Comparison of ENCODE assay signal across 7 mouse cellular contexts in the genomic region with DNA sequence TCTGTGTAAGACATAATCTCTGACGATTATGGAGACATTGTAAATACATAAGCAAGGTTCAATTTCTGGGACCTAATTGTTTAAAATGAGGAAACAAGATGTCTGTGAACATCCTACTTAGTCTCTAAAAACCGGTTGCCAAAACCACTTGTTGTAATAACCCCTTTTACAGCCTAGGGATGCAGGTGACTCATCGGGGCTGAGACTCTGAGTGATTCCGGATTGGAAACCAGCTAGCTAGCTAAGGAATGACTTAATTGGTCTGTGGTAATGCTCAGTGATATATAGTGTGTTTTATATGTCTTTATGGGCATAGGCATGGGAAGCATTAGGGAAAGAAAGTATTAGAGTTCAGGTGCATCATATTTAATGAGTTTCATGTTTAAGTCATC. TPM values are rescaled to one million over a fixed set of nuclear protein-coding genes. Genes with fewer than 3 reads are reported as not detected.
DNase-seq lines count a peak whose midpoint lies in the region; ATAC-seq lines count a peak whose summit lies in the region.

No protein-coding gene starts in this region.

- peaks cover 8% of the 10 kb centered on the region; the same call in 1 of the 2 replicates for H3K36me3 ChIP-seq in embryonic facial prominence, embryonic 14.5 days (ENCODE audit: control insufficient read depth, insufficient read depth, low read length)
- H3K36me3 ChIP-seq in intestine, embryonic 14.5 days (ENCODE audit: control insufficient read depth, insufficient read depth, low read length), result peaks cover 5% of the 10 kb centered on the region
- H3K36me3 ChIP-seq in midbrain, embryonic 14.5 days (ENCODE audit: control insufficient read depth, insufficient read depth, low read length), result peaks cover 5% of the 10 kb centered on the region; the same call in 1 of the 2 replicates

- peak overlapping the region; percentile 95 for H3K9ac ChIP-seq in embryonic facial prominence, embryonic 14.5 days (ENCODE audit: low read depth, low read length)
- H3K9ac ChIP-seq in intestine, embryonic 14.5 days (ENCODE audit: low read length), result peak overlapping the region; percentile 93
- peak overlapping the region; percentile 7; the same call in 1 of the 2 replicates for H3K9ac ChIP-seq in midbrain, embryonic 14.5 days (replicated peaks; ENCODE audit: low read length)

- intact Hi-C loops in left cerebral cortex, postnatal 36 days (cut with DNase I), result no loop called here

- WGBS in embryonic facial prominence, embryonic 14.5 days, result 25% methylated on average over 4 of the region's 4 CpGs
- WGBS in intestine, embryonic 14.5 days, result 27% methylated on average over 4 of the region's 4 CpGs
- WGBS in midbrain, embryonic 14.5 days, result 57% methylated on average over 4 of the region's 4 CpGs

- peak overlapping the region; percentile 96 for H3K4me3 ChIP-seq in embryonic facial prominence, embryonic 14.5 days (ENCODE audit: low read depth, low read length)
- peak overlapping the region; percentile 95 for H3K4me3 ChIP-seq in intestine, embryonic 14.5 days (ENCODE audit: low read depth, low read length)
- peak overlapping the region; percentile 97 for H3K4me3 ChIP-seq in midbrain, embryonic 14.5 days (replicated peaks; ENCODE audit: low read depth, low read length)

- H3K27me3 ChIP-seq in embryonic facial prominence, embryonic 14.5 days (replicated peaks; ENCODE audit: control insufficient read depth, insufficient read depth, low read length), result no peaks in the 10 kb centered on the region
- H3K27me3 ChIP-seq in intestine, embryonic 14.5 days (replicated peaks; ENCODE audit: control insufficient read depth, insufficient read depth, low read length), result no peaks in the 10 kb centered on the region
- H3K27me3 ChIP-seq in midbrain, embryonic 14.5 days (ENCODE audit: control insufficient read depth, insufficient read depth, low read length), result no peaks in the 10 kb centered on the region

- no peaks in the 10 kb centered on the region for H3K9me3 ChIP-seq in embryonic facial prominence, embryonic 14.5 days (ENCODE audit: control insufficient read depth, low read length)
- no peaks in the 10 kb centered on the region for H3K9me3 ChIP-seq in intestine, embryonic 14.5 days (ENCODE audit: control insufficient read depth, low read length)
- H3K9me3 ChIP-seq in midbrain, embryonic 14.5 days (ENCODE audit: control insufficient read depth, low read length), result no peaks in the 10 kb centered on the region

- H3K27ac ChIP-seq in embryonic facial prominence, embryonic 14.5 days (replicated peaks; ENCODE audit: low read depth, low read length), result no peak overlapping the region
- no peak overlapping the region for H3K27ac ChIP-seq in intestine, embryonic 14.5 days (ENCODE audit: low read depth)
- no peak overlapping the region for H3K27ac ChIP-seq in midbrain, embryonic 14.5 days (replicated peaks; ENCODE audit: low read depth, low read length)

- peak; percentile 25 for ATAC-seq in CD4-positive, CD25-positive, alpha-beta regulatory T cell, adult 4 months
- no peak for ATAC-seq in embryonic facial prominence, embryonic 14.5 days (ENCODE audit: low read depth)
- no peak for ATAC-seq in intestine, embryonic 14.5 days (replicated peaks; ENCODE audit: low FRiP score, low TSS enrichment, low read depth)
- no peak for ATAC-seq in midbrain, embryonic 14.5 days (ENCODE audit: low FRiP score, low TSS enrichment)

- peak; percentile 86 for DNase-seq in 3T3-L1 (ENCODE audit: low read depth, low spot score)
- peak; percentile 48 for DNase-seq in embryonic facial prominence, embryonic 14.5 days (ENCODE audit: low spot score)
- no peak for DNase-seq in intestine, embryonic 14.5 days (ENCODE audit: low spot score)
- peak; percentile 5 for DNase-seq in midbrain, embryonic 14.5 days
- DNase-seq in testis, postnatal 14 days (ENCODE audit: low spot score), result no peak
- no peak for DNase-seq in left cerebral cortex, postnatal 36 days (ENCODE audit: low spot score in 2 of 2)

- peak overlapping the region; percentile 55 for H3K4me2 ChIP-seq in embryonic facial prominence, embryonic 14.5 days (ENCODE audit: low read depth, low read length)
- H3K4me2 ChIP-seq in intestine, embryonic 14.5 days (ENCODE audit: low read length), result peak overlapping the region; percentile 70
- H3K4me2 ChIP-seq in midbrain, embryonic 14.5 days (ENCODE audit: low read length), result peak overlapping the region; percentile 65

- H3K4me1 ChIP-seq in embryonic facial prominence, embryonic 14.5 days (ENCODE audit: control insufficient read depth, insufficient read depth, low read length), result peaks cover 18% of the 10 kb centered on the region
- peaks cover 12% of the 10 kb centered on the region for H3K4me1 ChIP-seq in intestine, embryonic 14.5 days (replicated peaks; ENCODE audit: control insufficient read depth, insufficient read depth, low read length)
- peaks cover 19% of the 10 kb centered on the region for H3K4me1 ChIP-seq in midbrain, embryonic 14.5 days (ENCODE audit: control insufficient read depth, insufficient read depth, low read length)

RNA-seq across cellular contexts. Expression of gene Prpf39, which starts 1.4 kb away (rescaled TPM):
- polyA plus RNA-seq in CD4-positive, CD25-positive, alpha-beta regulatory T cell, adult 4 months (2017; shearing (Covaris generic)), result 100 to 1,000 TPM in 1 of 2 experiments, 10 to 100 TPM in 1; 99.3 to 103 TPM
- 47.3 and 50.6 TPM in 2 replicates for polyA plus RNA-seq in embryonic facial prominence, embryonic 14.5 days (2014; fragmentation: Nextera tagmentation; extraction: Ambion mirVana)
- 56.4 and 58.7 TPM in 2 replicates for polyA plus RNA-seq in intestine, embryonic 14.5 days (2014; fragmentation: Nextera tagmentation; extraction: Ambion mirVana)
- polyA plus RNA-seq in midbrain, embryonic 14.5 days (2014; fragmentation: Nextera tagmentation; extraction: Ambion mirVana), result 57.4 and 61.2 TPM in 2 replicates
- total RNA-seq in left cerebral cortex, postnatal 36 days (2021), result 10 to 100 TPM; 27.0 to 48.3 TPM

RNA-seq across cellular contexts. Expression of gene Fkbp3, which starts 36.3 kb away (rescaled TPM):
- 100 to 1,000 TPM; 267 to 332 TPM for polyA plus RNA-seq in CD4-positive, CD25-positive, alpha-beta regulatory T cell, adult 4 months (2017; shearing (Covaris generic))
- 389 and 391 TPM in 2 replicates for polyA plus RNA-seq in embryonic facial prominence, embryonic 14.5 days (2014; fragmentation: Nextera tagmentation; extraction: Ambion mirVana)
- polyA plus RNA-seq in intestine, embryonic 14.5 days (2014; fragmentation: Nextera tagmentation; extraction: Ambion mirVana), result 390 and 402 TPM in 2 replicates
- 396 and 403 TPM in 2 replicates for polyA plus RNA-seq in midbrain, embryonic 14.5 days (2014; fragmentation: Nextera tagmentation; extraction: Ambion mirVana)
- total RNA-seq in left cerebral cortex, postnatal 36 days (2021), result 100 to 1,000 TPM; 149 to 162 TPM

RNA-seq across cellular contexts. Expression of gene Fancm, which starts 37.9 kb away (rescaled TPM):
- 1 to 10 TPM; 3.6 to 6.6 TPM for polyA plus RNA-seq in CD4-positive, CD25-positive, alpha-beta regulatory T cell, adult 4 months (2017; shearing (Covaris generic))
- 7.4 and 10.0 TPM in 2 replicates for polyA plus RNA-seq in embryonic facial prominence, embryonic 14.5 days (2014; fragmentation: Nextera tagmentation; extraction: Ambion mirVana)
- polyA plus RNA-seq in intestine, embryonic 14.5 days (2014; fragmentation: Nextera tagmentation; extraction: Ambion mirVana), result 7.5 and 10.2 TPM in 2 replicates
- 8.3 and 8.6 TPM in 2 replicates for polyA plus RNA-seq in midbrain, embryonic 14.5 days (2014; fragmentation: Nextera tagmentation; extraction: Ambion mirVana)
- total RNA-seq in left cerebral cortex, postnatal 36 days (2021), result 10 to 100 TPM; 11.2 to 14.3 TPM

Comparison
In these comparisons a context has a peak if more than half of its experiments do, and no peak if none do; other contexts are left out.
1. DNase-seq: peak in 3T3-L1 (single experiment), embryonic facial prominence, embryonic 14.5 days (single experiment) and midbrain, embryonic 14.5 days (single experiment); none in intestine, embryonic 14.5 days (single experiment), testis, postnatal 14 days (single experiment) and left cerebral cortex, postnatal 36 days (0 of 2).
2. H3K9ac ChIP-seq: peak in every context shown above with its lines; median percentile 95 in embryonic facial prominence, embryonic 14.5 days; 93 in intestine, embryonic 14.5 days; 7 in midbrain, embryonic 14.5 days.
3. Peak in every context shown above with its lines, with median percentiles within 50 percentile points of each other: H3K4me2 ChIP-seq and H3K4me3 ChIP-seq.